Mouse (Mus musculus) kidney, adult 2 months (tissue): ENCODE data around the gene Aebp1.

Experiments used
- CTCF ChIP-seq: fragments of 200-500 bp; conservative IDR thresholded peaks from 2 replicates; pipeline ENCODE4 v1.5.1; 2011; ENCODE audit warnings: low read depth, mild to moderate bottlenecking, control low read depth, low read length, moderate library complexity, mixed read lengths; ENCODE audit not compliant: insufficient read depth, insufficient read length
- POLR2A ChIP-seq: fragments of 200-500 bp; IDR thresholded peaks from one replicate; pipeline ENCODE4 v1.6.1; 2011; ENCODE audit warnings: low read depth, low read length, control low read depth

GRCm38 (mm10) chr11:5877921-5878526 lies 16.3 kb downstream of the Aebp1 start, which contains the start of gene Pold2:
- TF ChIP-seq POLR2A (peak; percentile 59), CTCF (no peak)
